Mouse (Mus musculus): ENCODE measurements around the gene Sema4c. TPM values are rescaled to one million over a fixed set of nuclear protein-coding genes. Genes with fewer than 3 reads are reported as not detected.
A peak's percentile ranks its signal among the peaks of the same experiment; 100 is the strongest.

Gene Sema4c
- polyA plus RNA-seq, 1 experiment from 2014 or later: 7.9 TPM

- Histone ChIP-seq H3K9me3 (replicated peaks) (no peaks in the 10 kb centered on the region), H3K27me3 (no peaks in the 10 kb centered on the region), H3K9ac (0 out of 2 replicates have a peak overlapping the region, but pooled peaks have one; percentile 19), H3K36me3 (no peaks in the 10 kb centered on the region), H3K4me3 (no peak overlapping the region), H3K27ac (peak overlapping the region; percentile 61), H3K4me2 (no peak overlapping the region), H3K4me1 (replicated peaks) (peaks cover 77% of the 10 kb centered on the region)
- no peak for ATAC-seq (replicated peaks; ENCODE audit: insufficient number of reproducible peaks, insufficient read depth, low FRiP score, low read depth)
- WGBS: 61% methylated on average over 12 of the region's 12 CpGs
Measured at GRCm38 (mm10) chr1:36531461-36531860, 26.7 kb downstream of the Sema4c start.

GRCm38 (mm10) chr1:36530962-36531361, 27.2 kb downstream of the Sema4c start:
- ATAC-seq (replicated peaks; ENCODE audit: insufficient number of reproducible peaks, insufficient read depth, low FRiP score, low read depth): no peak
- H3K27me3 ChIP-seq: no peaks in the 10 kb centered on the region

GRCm38 (mm10) chr1:36530485-36530884, 27.7 kb downstream of the Sema4c start:
- no peak overlapping the region for H3K9ac ChIP-seq
- H3K27me3 ChIP-seq: no peaks in the 10 kb centered on the region
- 66% methylated on average over 8 of the region's 8 CpGs for WGBS
- peaks cover 68% of the 10 kb centered on the region for H3K4me1 ChIP-seq (replicated peaks)
- H3K27ac ChIP-seq: peak overlapping the region; percentile 61
- H3K4me3 ChIP-seq: no peak overlapping the region
- no peak for ATAC-seq (replicated peaks; ENCODE audit: insufficient number of reproducible peaks, insufficient read depth, low FRiP score, low read depth)
- H3K4me2 ChIP-seq: no peak overlapping the region
- no peaks in the 10 kb centered on the region for H3K9me3 ChIP-seq (replicated peaks)
- H3K36me3 ChIP-seq: peaks cover 4% of the 10 kb centered on the region

More at GRCm38 (mm10) chr1:36530962-36531361, 27.2 kb downstream of the Sema4c start:
- Histone ChIP-seq H3K9ac (no peak overlapping the region), H3K27ac (peak overlapping the region; percentile 61), H3K4me2 (no peak overlapping the region), H3K4me1 (replicated peaks) (peaks cover 72% of the 10 kb centered on the region), H3K9me3 (replicated peaks) (no peaks in the 10 kb centered on the region), H3K36me3 (no peaks in the 10 kb centered on the region), H3K4me3 (no peak overlapping the region)
- WGBS: 84% methylated on average over 7 of the region's 7 CpGs

GRCm38 (mm10) chr1:36529875-36530274, 28.3 kb downstream of the Sema4c start:
- Histone ChIP-seq H3K27me3 (no peaks in the 10 kb centered on the region), H3K9ac (no peak overlapping the region), H3K4me3 (no peak overlapping the region), H3K36me3 (peaks cover 10% of the 10 kb centered on the region), H3K4me1 (replicated peaks) (peaks cover 61% of the 10 kb centered on the region), H3K9me3 (replicated peaks) (no peaks in the 10 kb centered on the region), H3K27ac (peak overlapping the region; percentile 61), H3K4me2 (no peak overlapping the region)
- 94% methylated on average over 4 of the region's 4 CpGs for WGBS
- ATAC-seq (replicated peaks; ENCODE audit: insufficient number of reproducible peaks, insufficient read depth, low FRiP score, low read depth): no peak

GRCm38 (mm10) chr1:36529274-36529673, 28.9 kb downstream of the Sema4c start:
- Histone ChIP-seq H3K4me3 (no peak overlapping the region), H3K27ac (no peak overlapping the region), H3K9me3 (replicated peaks) (no peaks in the 10 kb centered on the region), H3K4me2 (no peak overlapping the region), H3K36me3 (peaks cover 16% of the 10 kb centered on the region), H3K27me3 (no peaks in the 10 kb centered on the region), H3K9ac (no peak overlapping the region), H3K4me1 (replicated peaks) (peaks cover 58% of the 10 kb centered on the region)
- WGBS: 84% methylated on average over 4 of the region's 4 CpGs
- no peak for ATAC-seq (replicated peaks; ENCODE audit: insufficient number of reproducible peaks, insufficient read depth, low FRiP score, low read depth)

- H3K4me1 ChIP-seq (replicated peaks): peaks cover 58% of the 10 kb centered on the region
- no peaks in the 10 kb centered on the region for H3K9me3 ChIP-seq (replicated peaks)
- no peaks in the 10 kb centered on the region for H3K27me3 ChIP-seq
- no peak for ATAC-seq (replicated peaks; ENCODE audit: insufficient number of reproducible peaks, insufficient read depth, low FRiP score, low read depth)
- H3K4me2 ChIP-seq: no peak overlapping the region
- WGBS: 6% methylated on average over 1 of the region's 1 CpGs
- H3K36me3 ChIP-seq: peaks cover 16% of the 10 kb centered on the region
- no peak overlapping the region for H3K27ac ChIP-seq
- H3K4me3 ChIP-seq: no peak overlapping the region
- H3K9ac ChIP-seq: no peak overlapping the region
Measured at GRCm38 (mm10) chr1:36528351-36528750, 29.8 kb downstream of the Sema4c start.

GRCm38 (mm10) chr1:36526903-36527302, 31.2 kb downstream of the Sema4c start:
- H3K9ac ChIP-seq: no peak overlapping the region
- no peak overlapping the region for H3K4me2 ChIP-seq
- 84% methylated on average over 10 of the region's 10 CpGs for WGBS
- peaks cover 20% of the 10 kb centered on the region for H3K36me3 ChIP-seq
- no peak overlapping the region for H3K4me3 ChIP-seq
- no peak overlapping the region for H3K27ac ChIP-seq
- H3K4me1 ChIP-seq (replicated peaks): peaks cover 63% of the 10 kb centered on the region
- H3K27me3 ChIP-seq: no peaks in the 10 kb centered on the region
- no peaks in the 10 kb centered on the region for H3K9me3 ChIP-seq (replicated peaks)
- ATAC-seq (replicated peaks; ENCODE audit: insufficient number of reproducible peaks, insufficient read depth, low FRiP score, low read depth): no peak

GRCm38 (mm10) chr1:36525774-36526173, 32.4 kb downstream of the Sema4c start:
- Histone ChIP-seq H3K27ac (no peak overlapping the region), H3K4me2 (no peak overlapping the region), H3K4me3 (no peak overlapping the region), H3K36me3 (peaks cover 31% of the 10 kb centered on the region), H3K9me3 (replicated peaks) (no peaks in the 10 kb centered on the region), H3K4me1 (replicated peaks) (peaks cover 55% of the 10 kb centered on the region), H3K9ac (no peak overlapping the region), H3K27me3 (no peaks in the 10 kb centered on the region)
- ATAC-seq (replicated peaks; ENCODE audit: insufficient number of reproducible peaks, insufficient read depth, low FRiP score, low read depth): no peak
- WGBS: 88% methylated on average over 12 of the region's 12 CpGs

- H3K27me3 ChIP-seq: no peaks in the 10 kb centered on the region
- ATAC-seq (replicated peaks; ENCODE audit: insufficient number of reproducible peaks, insufficient read depth, low FRiP score, low read depth): no peak
- WGBS: 70% methylated on average over 5 of the region's 5 CpGs
- no peak overlapping the region for H3K4me2 ChIP-seq
- H3K4me3 ChIP-seq: no peak overlapping the region
- H3K27ac ChIP-seq: peak overlapping the region; percentile 77
- no peaks in the 10 kb centered on the region for H3K9me3 ChIP-seq (replicated peaks)
- H3K9ac ChIP-seq: no peak overlapping the region
- peaks cover 43% of the 10 kb centered on the region for H3K4me1 ChIP-seq (replicated peaks)
- H3K36me3 ChIP-seq: peaks cover 47% of the 10 kb centered on the region
Measured at GRCm38 (mm10) chr1:36524058-36524457, 34.1 kb downstream of the Sema4c start.

- peaks cover 42% of the 10 kb centered on the region for H3K4me1 ChIP-seq (replicated peaks)
- H3K4me2 ChIP-seq: peak overlapping the region; percentile 12; the same call in 1 of the 2 replicates
- 36% methylated on average over 9 of the region's 9 CpGs for WGBS
- no peak overlapping the region for H3K4me3 ChIP-seq
- H3K9ac ChIP-seq: 0 out of 2 replicates have a peak overlapping the region, but pooled peaks have one; percentile 2
- no peaks in the 10 kb centered on the region for H3K9me3 ChIP-seq (replicated peaks)
- ATAC-seq (replicated peaks; ENCODE audit: insufficient number of reproducible peaks, insufficient read depth, low FRiP score, low read depth): peak; percentile 73
- H3K27me3 ChIP-seq: no peaks in the 10 kb centered on the region
- H3K36me3 ChIP-seq: peaks cover 50% of the 10 kb centered on the region
- peak overlapping the region; percentile 77 for H3K27ac ChIP-seq
Measured at GRCm38 (mm10) chr1:36523332-36524013, 34.7 kb downstream of the Sema4c start.

GRCm38 (mm10) chr1:36522210-36522609, 35.9 kb downstream of the Sema4c start:
- no peak overlapping the region for H3K4me3 ChIP-seq
- H3K27ac ChIP-seq: peak overlapping the region; percentile 77
- H3K9ac ChIP-seq: no peak overlapping the region
- H3K4me1 ChIP-seq (replicated peaks): peaks cover 42% of the 10 kb centered on the region
- H3K36me3 ChIP-seq: peaks cover 57% of the 10 kb centered on the region
- 92% methylated on average over 7 of the region's 7 CpGs for WGBS
- ATAC-seq (replicated peaks; ENCODE audit: insufficient number of reproducible peaks, insufficient read depth, low FRiP score, low read depth): no peak
- no peaks in the 10 kb centered on the region for H3K9me3 ChIP-seq (replicated peaks)
- H3K27me3 ChIP-seq: no peaks in the 10 kb centered on the region
- H3K4me2 ChIP-seq: no peak overlapping the region

GRCm38 (mm10) chr1:36519626-36520025, 38.5 kb downstream of the Sema4c start:
- Histone ChIP-seq H3K4me3 (no peak overlapping the region), H3K27me3 (no peaks in the 10 kb centered on the region), H3K9me3 (replicated peaks) (no peaks in the 10 kb centered on the region), H3K27ac (no peak overlapping the region), H3K4me1 (replicated peaks) (peaks cover 61% of the 10 kb centered on the region), H3K36me3 (peaks cover 52% of the 10 kb centered on the region), H3K9ac (no peak overlapping the region), H3K4me2 (no peak overlapping the region)
- 82% methylated on average over 11 of the region's 11 CpGs for WGBS
- no peak for ATAC-seq (replicated peaks; ENCODE audit: insufficient number of reproducible peaks, insufficient read depth, low FRiP score, low read depth)

Measured in heart, embryonic 15.5 days (tissue).